Mouse (Mus musculus): ENCODE results near the gene Lpxn. TPM values are rescaled to one million over a fixed set of nuclear protein-coding genes. Genes with fewer than 3 reads are reported as not detected.

Lpxn gene
- total RNA-seq, 4 experiments from 2014 or later = 0.17 to 0.27 (median 0.22) TPM; not detected in 1

GRCm38 (mm10) chr19:12804237-12804636 lies 8.2 kb downstream of the Lpxn start:
- no peak for DNase-seq (ENCODE audit: low spot score in 2 of 2)

GRCm38 (mm10) chr19:12805730-12806129 lies 9.7 kb downstream of the Lpxn start:
- DNase-seq (ENCODE audit: low spot score in 2 of 2) = no peak

GRCm38 (mm10) chr19:12806214-12806613 lies 10.2 kb downstream of the Lpxn start:
- no peak for DNase-seq (ENCODE audit: low spot score in 2 of 2)

GRCm38 (mm10) chr19:12812644-12813364 lies 16.8 kb downstream of the Lpxn start:
- DNase-seq (ENCODE audit: low spot score in 2 of 2) = no peak

GRCm38 (mm10) chr19:12813883-12814282 lies 17.9 kb downstream of the Lpxn start:
- no peak for DNase-seq (ENCODE audit: low spot score in 2 of 2)

GRCm38 (mm10) chr19:12818507-12818906 lies 22.5 kb downstream of the Lpxn start:
- DNase-seq (ENCODE audit: low spot score in 2 of 2) = no peak

GRCm38 (mm10) chr19:12820383-12820782 lies 24.4 kb downstream of the Lpxn start:
- DNase-seq (ENCODE audit: low spot score in 2 of 2) = no peak

GRCm38 (mm10) chr19:12824549-12824948 lies 28.6 kb downstream of the Lpxn start:
- no peak for DNase-seq (ENCODE audit: low spot score in 2 of 2)

GRCm38 (mm10) chr19:12830823-12831430 lies 34.9 kb downstream of the Lpxn start:
- no peak for DNase-seq (ENCODE audit: low spot score in 2 of 2)

- no peak for DNase-seq (ENCODE audit: low spot score in 2 of 2)
Measured at GRCm38 (mm10) chr19:12831559-12831958, 35.6 kb downstream of the Lpxn start.

- DNase-seq (ENCODE audit: low spot score in 2 of 2) = no peak
Measured at GRCm38 (mm10) chr19:12833625-12834024, 37.6 kb downstream of the Lpxn start.

GRCm38 (mm10) chr19:12838507-12838906 lies 42.5 kb downstream of the Lpxn start:
- no peak for DNase-seq (ENCODE audit: low spot score in 2 of 2)

GRCm38 (mm10) chr19:12846382-12846781 lies 50.4 kb downstream of the Lpxn start, which contains the start of gene Gm5244:
Gene Gm5244, plus strand, starts transcription at chr19:12846682.
- DNase-seq (ENCODE audit: low spot score in 2 of 2) = no peak

- DNase-seq (ENCODE audit: low spot score in 2 of 2) = no peak
Measured at GRCm38 (mm10) chr19:12856983-12857382, 61.0 kb downstream of the Lpxn start, which contains the start of gene Olfr1444. Gene Olfr1444, plus strand, starts transcription at chr19:12857283.

Other genes with a start within 250 kb of the Lpxn start
- gene Gm4952, start 196.2 kb upstream of the Lpxn start, total RNA-seq (2022) = not detected
- under 1 TPM in 1 of 4 experiments, not detected in 3; 0.40 TPM for gene Glyat, start 162.9 kb upstream of the Lpxn start, total RNA-seq (2022)
- not detected for gene Olfr1442, start 125.8 kb upstream of the Lpxn start, total RNA-seq (2022)
- not detected for gene Olfr1443, start 118.1 kb upstream of the Lpxn start, total RNA-seq (2022)
- not detected for gene Keg1, start 100.4 kb upstream of the Lpxn start, total RNA-seq (2022)
- 1 to 10 TPM in 3 of 4 experiments, under 1 TPM in 1; 0.92 to 2.5 (median 1.8) TPM for gene Cntf, start 30.6 kb upstream of the Lpxn start, total RNA-seq (2022)
- 100 to 1,000 TPM; 130 to 182 (median 149) TPM for gene Zfp91, start 67 bp upstream of the Lpxn start, total RNA-seq (2022)
- gene Gm5244, start 50.5 kb downstream of the Lpxn start, total RNA-seq (2022) = not detected
- not detected for gene Olfr1444, start 61.1 kb downstream of the Lpxn start, total RNA-seq (2022)
- not detected for gene Olfr1445, start 87.7 kb downstream of the Lpxn start, total RNA-seq (2022)
- gene Olfr1446, start 97.3 kb downstream of the Lpxn start, total RNA-seq (2022) = not detected
- not detected for gene Olfr1447, start 107.5 kb downstream of the Lpxn start, total RNA-seq (2022)
- gene Olfr1448, start 128.2 kb downstream of the Lpxn start, total RNA-seq (2022) = not detected
- gene Olfr1449, start 134.6 kb downstream of the Lpxn start, total RNA-seq (2022) = not detected
- not detected for gene Olfr1450, start 154.1 kb downstream of the Lpxn start, total RNA-seq (2022)
- not detected for gene Olfr1451, start 198.8 kb downstream of the Lpxn start, total RNA-seq (2022)
- gene Olfr1453, start 232.1 kb downstream of the Lpxn start, total RNA-seq (2022) = not detected

Data from gastrocnemius, adult 8-10 months (tissue).